Mouse (Mus musculus): Measurements from ENCODE around the gene Olfr127.
"Not testable (repeated sequence)": the region's sequence is repeated elsewhere in the genome, so short reads cannot be mapped to it uniquely, and the experiment has no call there.

Gene Olfr127

DNA sequence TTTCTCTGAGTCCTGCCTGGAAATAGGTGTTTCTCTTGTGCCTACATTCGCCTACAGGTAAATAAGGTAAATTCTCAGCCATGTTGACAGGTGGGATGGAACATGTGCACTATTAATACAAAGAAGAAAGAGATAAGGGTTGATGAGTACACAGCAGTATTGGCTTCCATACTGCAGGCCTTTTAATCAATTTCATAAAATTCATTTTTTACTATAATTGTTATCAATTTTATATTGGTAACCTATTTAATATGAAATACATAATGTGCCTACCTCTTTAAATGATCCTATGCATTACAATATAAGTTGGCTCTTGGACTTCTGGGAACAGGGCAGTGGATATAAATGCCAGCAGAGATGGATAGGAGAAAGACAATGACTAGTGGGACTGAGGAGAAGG lies at the start of gene Olfr127:
Gene Olfr127, plus strand, starts transcription at position 301 of the 400 bp plus-strand sequence.
- no peak for DNase-seq (ENCODE audit: low spot score in 2 of 2)

DNA sequence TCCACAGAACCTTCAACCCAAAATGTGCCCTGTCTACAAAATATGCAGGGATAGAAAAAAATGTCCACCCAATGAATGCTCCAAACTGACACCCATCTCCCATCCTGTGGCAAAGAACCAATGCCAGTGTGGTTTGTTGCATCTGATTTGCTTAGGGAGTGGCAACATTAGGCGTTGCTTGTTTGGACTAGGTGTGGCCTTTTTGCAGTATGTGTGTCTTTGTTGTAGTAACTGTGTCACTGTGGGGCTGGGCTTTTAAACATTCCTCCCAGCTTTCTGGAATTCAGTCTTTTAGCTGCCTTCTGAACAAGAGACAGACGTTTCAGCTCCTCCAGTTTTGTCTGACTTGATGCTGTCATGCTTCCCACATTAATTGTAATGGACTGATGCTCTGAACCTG lies 36.3 kb upstream of the Olfr127 start:
- no peak for DNase-seq (ENCODE audit: low spot score in 2 of 2)

DNA sequence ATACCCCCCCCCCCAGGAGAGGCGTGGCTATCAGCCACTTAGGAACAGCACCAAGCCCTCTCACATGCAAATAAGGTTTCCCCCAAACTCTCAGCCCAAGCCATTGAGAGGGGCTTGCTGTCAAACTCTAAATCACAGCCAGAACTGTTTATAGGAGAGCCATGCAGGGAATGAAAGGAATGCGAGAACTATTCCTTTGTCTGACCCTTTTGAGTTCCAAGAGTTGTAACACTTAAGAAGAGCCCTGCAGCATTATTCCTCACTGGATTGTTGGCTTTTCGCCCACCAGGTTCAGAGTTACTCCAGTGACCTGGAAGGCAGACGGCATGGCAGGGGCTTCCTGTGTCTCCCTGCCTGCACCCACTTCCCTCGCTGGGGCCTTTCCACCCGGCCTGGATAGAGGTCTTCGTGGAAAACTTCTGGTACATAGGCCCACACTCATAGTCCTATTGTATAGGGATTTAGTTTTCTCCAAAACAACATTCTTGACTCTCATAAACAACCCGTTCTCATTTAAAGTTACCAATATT lies 30.5 kb upstream of the Olfr127 start:
- no peak for DNase-seq (ENCODE audit: low spot score in 2 of 2)

DNA sequence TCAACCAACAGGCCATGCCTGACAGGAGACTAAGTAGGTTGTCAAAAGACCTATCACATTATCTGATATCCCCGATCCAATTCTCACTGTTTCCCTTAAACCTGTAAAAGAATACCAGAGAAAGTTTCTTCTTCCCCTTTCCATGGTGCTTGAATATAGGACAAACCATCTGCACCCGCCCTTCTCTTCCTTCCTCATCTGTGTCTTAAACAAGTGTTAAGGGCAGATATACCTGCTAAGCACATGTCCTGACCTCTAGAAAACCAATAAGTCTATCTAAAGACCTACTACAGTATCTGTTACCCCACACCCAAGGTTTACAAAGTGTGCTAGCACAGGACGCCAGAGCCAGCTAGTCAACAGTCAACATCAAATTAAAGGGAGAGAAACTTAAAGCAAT lies 26.4 kb upstream of the Olfr127 start:
- no peak for DNase-seq (ENCODE audit: low spot score in 2 of 2)

DNA sequence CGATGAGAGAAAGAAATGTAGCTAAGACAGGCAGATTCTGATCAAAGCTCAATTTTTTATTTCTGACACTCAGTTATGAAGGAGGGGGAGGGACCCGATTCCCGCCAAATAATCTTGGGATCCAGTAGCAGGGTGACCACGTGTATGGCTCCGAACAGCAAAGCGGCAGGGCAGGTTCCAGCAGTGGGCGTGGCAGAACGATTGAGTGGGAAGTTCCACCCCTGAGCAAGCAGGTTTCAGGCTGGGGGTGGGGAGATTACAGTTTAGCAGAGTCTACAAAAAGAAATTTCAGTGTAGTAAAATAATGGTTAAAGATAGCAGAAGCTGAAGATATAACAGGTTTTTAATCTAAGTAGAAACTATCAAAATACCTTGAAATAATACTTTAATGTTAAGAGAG lies 6.6 kb downstream of the Olfr127 start:
- not testable (repeated sequence) for DNase-seq (ENCODE audit: low spot score in 2 of 2)

DNA sequence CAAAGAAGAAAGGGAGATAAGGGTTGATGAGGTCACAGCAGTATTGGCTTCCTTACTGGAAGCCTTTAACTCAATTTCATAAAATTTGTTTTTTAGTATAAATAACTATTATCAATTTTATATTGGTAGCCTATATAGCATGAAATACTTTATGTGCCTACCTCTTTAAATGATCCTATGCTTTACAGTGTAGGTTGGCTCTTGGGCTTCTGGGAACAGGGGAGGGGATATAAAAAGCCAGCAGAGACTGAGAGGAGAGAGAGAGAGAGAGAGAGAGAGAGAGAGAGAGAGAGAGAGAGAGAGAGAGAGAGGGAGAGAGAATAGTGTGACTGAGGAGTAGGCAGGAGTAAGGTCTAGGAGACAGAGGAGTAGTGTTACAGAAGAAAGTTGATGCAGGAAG lies 20.0 kb downstream of the Olfr127 start, which contains the start of gene Olfr128:
Gene Olfr128, plus strand, starts transcription at position 301 of the 400 bp plus-strand sequence.
- DNase-seq (ENCODE audit: low spot score in 2 of 2) = no peak

DNA sequence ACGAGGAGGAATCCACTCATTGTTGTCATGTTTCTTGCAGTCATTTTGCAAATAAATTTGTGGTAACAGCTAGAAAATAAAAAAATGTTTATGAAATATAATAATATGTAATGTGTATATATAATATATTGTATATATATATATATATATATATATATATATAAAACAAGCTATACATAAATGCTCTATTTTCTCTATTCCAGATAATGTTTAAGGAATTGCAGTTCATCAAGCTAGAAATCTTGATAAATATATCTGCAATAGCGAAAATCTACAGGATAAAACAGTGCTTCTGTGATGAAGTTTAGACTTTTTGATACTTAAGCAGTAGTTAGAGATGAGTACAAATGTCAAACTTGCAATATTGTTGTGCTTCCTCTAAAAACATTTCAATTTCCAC lies 52.7 kb downstream of the Olfr127 start, which contains the start of gene Olfr761:
Gene Olfr761, minus strand, starts transcription at position 101 of the 400 bp plus-strand sequence.
- no peak for DNase-seq (ENCODE audit: low spot score in 2 of 2)
